Mouse (Mus musculus) embryo, embryonic 11.5 days (tissue): ENCODE data around the gene Olfr1065.
"Not testable (repeated sequence)": the region's sequence is repeated elsewhere in the genome, so short reads cannot be mapped to it uniquely, and the experiment has no call there.

Experiments
- DNase-seq: peaks from one replicate; pipeline ENCODE4 v3.0.0-alpha.2; 2012; ENCODE audit warnings: low read depth, low spot score

Gene Olfr1065

DNA sequence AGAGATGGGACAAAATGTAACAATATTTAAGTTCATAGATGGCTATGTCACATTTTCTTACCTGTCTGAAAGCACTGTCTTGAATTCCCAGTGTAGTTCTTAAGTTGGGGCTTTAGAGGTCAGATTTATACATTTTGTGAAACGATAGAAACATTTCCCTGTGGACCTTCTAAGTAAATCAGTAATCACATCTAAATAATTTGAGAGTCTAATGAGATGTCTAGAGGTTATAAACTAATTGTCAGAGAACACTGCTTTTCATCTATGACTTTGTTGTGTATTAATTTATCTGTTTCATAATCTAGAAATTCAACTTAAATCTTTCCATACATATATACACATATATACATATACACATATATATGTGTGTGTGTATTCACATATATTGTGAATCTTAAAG is at the start of gene Olfr1065:
TSS of gene Olfr1065 (minus strand) at position 101 of the 400 bp plus-strand sequence.
- DNase-seq: not testable (repeated sequence)

DNA sequence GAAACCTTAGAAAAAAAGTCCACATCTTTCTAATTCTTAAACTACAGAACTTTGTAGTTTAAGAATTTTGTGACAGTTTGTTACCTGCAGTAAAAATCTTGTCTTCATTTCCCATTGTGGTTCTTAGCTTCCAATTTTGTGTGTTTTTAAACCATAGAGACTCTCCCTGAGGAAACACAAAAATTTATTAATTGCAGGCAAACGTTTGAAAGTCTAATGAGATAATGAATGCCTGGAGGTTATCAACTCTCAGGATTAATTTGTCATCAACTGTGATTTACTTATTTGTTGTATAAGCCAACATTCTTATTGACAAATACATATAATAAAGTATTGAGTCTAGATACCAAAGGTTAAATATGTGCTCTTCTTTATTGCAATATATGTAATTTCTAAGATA is 36.9 kb upstream of the Olfr1065 start, which contains the start of gene Olfr228:
TSS of gene Olfr228 (minus strand) at position 101 of the 400 bp plus-strand sequence.
- DNase-seq: no peak

DNA sequence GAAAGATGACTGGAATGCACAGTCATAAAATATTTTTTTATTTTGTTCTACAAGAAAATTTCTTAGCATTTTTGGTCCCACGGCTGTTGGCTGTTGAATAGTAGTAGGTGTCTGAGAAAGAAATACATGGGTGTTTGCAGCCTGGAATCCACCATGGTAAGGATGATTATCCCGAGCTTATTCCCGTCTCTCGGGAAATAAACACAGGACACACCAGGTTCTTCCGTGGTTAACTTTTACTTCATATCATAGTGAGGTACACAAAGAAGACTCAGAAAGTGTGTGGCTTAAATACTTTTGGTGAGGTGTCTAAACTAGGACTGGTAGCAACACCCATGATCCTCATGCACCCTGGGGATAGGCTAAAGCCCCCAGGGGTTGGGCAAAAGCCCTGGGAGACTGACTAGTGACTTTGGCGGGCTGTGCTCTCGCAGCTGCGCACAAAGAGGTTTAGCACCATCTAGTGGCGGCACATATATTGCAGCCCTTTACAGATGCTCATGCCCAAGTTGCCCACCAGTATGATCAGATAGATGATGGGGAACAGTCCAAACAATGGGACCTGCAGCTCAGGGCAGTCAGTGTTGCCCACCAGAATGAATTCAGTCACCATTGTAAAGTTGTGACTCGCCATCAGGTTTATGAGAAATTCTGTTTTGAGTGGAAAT is 14.2 kb upstream of the Olfr1065 start:
- no peak for DNase-seq

- no peak for DNase-seq
Measured at GRCm38 (mm10) chr2:86460434-86460833, 10.0 kb upstream of the Olfr1065 start.

DNA sequence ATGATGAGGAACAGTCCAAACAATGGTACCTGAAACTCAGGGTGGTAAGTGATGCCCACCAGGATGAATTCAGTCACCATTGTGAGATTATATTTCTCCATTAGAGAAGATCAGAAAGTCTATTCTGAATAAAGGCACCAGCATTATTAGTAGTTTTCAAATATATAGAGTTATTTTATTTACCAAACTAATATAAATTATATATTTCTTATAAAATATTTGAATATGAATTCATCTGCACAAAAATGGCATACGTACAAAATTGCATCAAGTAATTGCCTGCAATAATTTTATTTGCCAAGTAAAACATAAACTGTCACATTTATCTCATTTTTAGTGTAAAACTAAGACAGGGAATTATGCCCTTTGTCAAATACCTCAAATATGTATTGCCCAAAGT is 5.8 kb upstream of the Olfr1065 start, which contains the start of gene Olfr1066:
TSS of gene Olfr1066 (minus strand) at position 101 of the 400 bp plus-strand sequence.
- DNase-seq: no peak

- DNase-seq: not testable (repeated sequence)
Measured at GRCm38 (mm10) chr2:86442101-86442500, 8.3 kb downstream of the Olfr1065 start.

- not testable (repeated sequence) for DNase-seq
Measured at GRCm38 (mm10) chr2:86428511-86428910, 21.9 kb downstream of the Olfr1065 start.

DNA sequence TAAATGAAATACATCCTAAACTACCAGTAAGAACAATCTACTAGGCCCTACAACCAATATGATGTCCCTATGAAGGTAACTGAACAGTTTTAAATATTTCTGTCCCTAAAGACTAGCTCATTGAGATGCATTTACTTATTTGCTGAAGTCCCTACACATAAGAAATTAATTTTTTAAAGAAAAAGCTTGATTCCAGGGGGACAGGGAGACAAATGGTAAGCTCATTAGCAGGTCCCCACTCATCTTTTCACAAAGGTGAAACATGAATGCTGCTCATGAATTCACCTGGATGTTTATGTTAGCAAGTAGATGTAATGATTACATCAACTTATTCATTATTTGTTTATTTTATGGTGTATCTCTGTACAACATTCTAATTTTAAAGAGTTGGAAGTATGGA is 23.7 kb downstream of the Olfr1065 start, which contains the start of gene Olfr1062:
TSS of gene Olfr1062 (minus strand) at position 101 of the 400 bp plus-strand sequence.
- not testable (repeated sequence) for DNase-seq

DNA sequence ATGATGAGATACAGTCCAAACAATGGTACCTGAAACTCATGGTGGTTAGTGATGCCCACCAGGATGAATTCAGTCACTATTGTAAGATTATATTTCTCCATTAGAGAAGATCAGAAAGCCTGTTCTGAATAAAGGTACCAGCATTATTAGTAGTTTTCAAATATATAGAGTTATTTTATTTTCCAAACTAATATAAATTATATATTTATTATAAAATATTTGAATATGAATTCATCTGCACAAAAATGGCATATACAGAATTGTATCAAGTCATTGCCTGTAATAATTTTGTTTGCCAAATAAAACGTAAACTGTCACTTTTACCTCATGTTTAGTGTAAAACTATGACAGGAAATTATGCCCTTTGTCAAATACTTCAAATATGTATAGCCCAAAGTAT is 36.4 kb downstream of the Olfr1065 start, which contains the start of gene Olfr1061:
TSS of gene Olfr1061 (minus strand) at position 101 of the 400 bp plus-strand sequence.
- DNase-seq: no peak

GRCm38 (mm10) chr2:86395114-86395513 is 55.3 kb downstream of the Olfr1065 start:
- DNase-seq: no peak
